Mouse (Mus musculus): Measurements from ENCODE around the gene Ppfibp1.
"Not testable (repeated sequence)": the region's sequence is repeated elsewhere in the genome, so short reads cannot be mapped to it uniquely, and the experiment has no call there.

The Ppfibp1 gene

DNA sequence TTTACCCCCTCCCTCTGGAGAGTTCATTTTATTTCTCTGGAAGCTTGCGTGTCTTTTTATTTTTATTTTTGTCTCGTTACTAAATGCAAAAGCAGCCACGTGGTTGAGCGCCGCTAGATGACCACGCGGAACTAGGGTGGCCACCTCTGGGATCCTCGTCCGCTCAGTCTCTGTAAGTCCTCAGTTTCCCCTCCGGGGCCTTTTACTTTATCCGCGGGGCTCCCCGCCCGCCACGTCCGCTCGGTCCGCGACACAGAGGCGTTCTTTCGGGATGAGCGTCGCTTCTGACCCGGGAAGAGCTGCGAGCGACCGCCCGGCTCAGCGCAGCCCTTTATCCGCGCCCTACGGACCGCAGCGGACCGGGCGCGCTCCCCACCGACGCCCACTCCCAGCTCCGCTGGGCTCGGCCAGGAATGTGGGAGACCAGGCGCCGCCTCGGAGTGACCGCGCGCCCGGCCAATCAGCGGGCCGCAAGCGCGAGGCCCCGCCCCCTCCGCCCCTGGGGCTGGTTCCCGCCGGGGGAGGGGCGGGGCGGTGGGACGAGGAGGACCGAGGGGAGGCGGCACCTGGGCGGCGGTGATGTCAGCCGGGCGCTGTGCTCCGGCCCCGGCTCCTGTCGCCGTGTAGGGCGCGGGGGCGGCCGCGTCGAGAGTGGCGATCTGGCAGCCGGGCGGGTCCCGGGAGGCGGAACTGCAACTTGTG, at the start of gene Ppfibp1:
Ppfibp1 (plus strand) TSS at position 530 of the 702 bp plus-strand sequence.
- DNase-seq (ENCODE audit: low spot score) = peak; percentile 82

DNA sequence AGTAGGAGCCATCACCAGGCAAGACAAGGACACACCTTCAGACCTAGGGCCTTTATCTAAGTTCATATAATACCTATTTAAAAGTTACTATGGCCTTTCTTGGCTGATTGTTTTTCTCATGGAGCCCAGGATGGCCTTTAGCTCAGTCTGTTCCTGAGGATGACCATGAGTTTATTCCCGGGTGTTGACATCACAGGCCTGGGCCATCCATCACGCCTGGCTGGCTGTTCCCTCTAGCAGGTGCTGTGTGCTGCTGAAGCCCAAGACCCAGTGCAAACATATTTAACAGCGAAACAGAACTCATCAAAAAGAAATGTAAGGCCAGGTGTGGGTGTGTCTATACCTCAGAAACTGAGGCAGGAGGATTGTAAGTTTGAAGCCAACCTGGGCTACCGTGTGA, 49.4 kb upstream of the Ppfibp1 start:
- DNase-seq (ENCODE audit: low spot score) = no peak

DNA sequence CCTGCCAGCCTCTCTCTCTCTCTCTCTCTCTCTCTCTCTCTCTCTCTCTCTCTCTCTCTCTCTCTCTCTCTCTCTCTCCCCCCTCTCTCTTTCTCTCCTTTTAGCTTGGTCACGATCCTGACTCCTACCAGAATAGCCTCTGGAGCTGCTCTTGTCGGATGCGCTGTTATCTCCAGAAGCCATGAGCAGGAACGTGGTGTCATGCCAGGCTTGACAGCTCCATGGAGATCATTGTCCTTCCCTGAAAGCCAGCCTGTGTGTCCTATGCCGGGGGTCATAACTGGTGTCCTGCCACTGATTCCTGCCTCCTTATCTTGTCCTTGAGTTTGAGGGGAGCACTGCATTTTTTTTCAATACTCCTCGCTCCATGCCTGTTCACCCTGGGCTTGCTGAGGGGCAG, 43.4 kb upstream of the Ppfibp1 start:
- DNase-seq (ENCODE audit: low spot score) = no peak

DNA sequence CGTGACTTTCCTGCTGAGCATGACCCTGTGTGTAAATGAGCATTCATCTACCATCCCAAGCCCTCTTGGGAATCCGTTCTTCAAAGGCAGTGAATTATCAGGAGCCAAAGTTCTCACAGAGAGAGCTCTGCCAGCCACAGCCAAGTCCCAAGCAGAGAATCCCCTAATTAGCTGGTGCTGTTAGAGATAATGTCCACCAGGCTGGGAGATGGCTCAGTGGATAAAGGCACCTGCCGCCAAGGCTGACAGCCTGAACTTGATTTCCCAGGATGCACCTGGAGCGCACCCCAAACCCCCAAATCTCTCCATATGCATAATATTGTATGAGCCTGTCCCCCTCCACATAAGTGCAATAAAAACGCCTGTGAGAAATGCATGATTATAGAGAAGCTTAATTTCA, 42.9 kb upstream of the Ppfibp1 start:
- no peak for DNase-seq (ENCODE audit: low spot score)

DNA sequence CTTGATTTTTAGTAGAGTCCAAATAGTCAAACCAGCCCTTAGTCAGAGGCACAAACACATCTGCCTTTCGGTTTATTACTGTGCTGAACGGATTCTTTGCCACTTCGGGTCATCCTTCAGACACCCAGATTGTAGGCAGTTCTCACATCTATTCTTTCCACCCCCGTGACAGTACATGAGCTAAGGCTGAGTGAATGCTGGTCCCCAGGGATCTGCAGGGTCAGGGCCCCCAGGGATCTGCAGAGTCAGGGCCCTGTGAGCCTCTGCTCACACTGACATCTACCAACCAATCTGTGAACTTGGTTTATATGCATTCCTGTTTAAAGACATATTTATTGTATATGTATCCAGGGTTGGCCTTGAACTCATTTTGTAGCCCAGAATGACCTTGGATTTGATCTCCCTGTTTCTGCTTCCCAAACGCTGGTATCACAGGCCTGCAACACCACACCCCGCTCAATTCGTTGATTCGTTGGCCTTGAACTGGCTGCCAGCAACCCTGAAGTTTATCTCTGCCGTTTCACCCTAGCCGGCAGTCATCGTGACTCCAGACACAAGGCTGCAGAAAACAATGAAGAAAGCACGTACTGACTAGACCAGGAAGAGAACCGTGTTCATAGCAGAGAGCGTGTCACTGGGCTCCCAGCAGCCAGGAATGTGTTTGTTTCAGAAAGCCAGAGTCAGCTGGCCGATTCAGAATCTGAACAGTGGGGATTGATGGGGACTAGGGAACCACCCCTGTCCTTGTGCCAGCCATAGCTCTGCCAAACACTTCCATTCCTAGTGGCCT, 42.1 kb upstream of the Ppfibp1 start:
- no peak for DNase-seq (ENCODE audit: low spot score)

DNA sequence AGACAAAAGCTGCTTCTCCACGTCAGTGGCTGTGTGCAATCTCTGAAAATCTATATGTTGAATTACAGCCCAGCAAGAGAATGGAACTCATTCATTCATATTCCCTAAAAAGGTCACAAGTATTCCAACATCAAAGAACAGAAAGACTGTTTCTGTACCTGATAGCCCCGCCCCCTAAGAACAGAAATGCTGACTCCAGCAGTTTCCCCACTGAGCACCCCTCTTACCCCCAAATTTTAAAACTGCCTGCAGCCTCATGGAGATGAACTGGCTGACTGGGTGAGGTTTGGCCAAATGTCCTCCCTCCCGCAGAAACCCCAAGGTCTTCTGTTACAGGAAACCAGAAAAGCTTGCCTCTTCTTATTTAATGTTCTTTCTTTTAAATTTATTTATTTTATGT, 40.9 kb upstream of the Ppfibp1 start:
- no peak for DNase-seq (ENCODE audit: low spot score)

DNA sequence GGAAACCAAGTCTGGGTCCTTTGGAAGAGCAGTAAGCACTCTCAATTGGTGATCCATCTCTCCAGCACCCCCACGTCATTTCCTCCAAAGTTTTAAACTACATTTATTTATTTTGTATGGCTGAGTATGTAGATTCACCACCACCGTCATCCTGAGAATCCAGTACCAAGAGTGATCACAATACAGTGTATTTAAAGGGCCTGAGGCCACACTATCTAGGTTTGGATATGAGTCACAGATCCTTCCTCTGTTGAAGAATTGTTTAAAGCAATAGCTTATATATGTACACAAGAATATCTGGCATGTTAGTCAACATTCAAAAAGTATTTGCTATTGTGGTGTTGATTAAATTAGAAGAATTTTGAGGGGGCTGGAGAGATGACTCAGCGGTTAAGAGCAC, 40.0 kb upstream of the Ppfibp1 start:
- DNase-seq (ENCODE audit: low spot score) = no peak

DNA sequence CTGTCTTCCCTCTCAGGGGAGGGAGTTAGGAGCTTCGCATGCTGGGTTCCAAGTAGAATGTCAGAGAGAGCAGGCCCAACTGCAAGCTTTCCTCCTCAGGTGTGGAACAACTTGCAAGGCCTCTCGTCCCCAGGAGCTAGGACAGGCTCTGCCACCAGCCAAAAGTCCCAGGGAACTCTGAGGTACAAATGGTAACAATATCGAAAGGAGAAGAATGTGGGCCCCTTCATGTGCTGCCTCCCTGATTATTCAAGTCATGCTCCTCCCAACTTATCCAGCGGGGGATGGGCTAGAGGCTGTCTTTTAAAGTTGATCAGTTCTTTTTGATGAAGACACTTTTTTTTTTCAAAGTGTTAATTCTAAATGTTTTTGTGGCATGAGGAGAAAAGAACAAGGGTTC, 38.2 kb upstream of the Ppfibp1 start, which contains the start of gene Smco2:
Smco2 (plus strand) TSS at position 55 of the 400 bp plus-strand sequence.
- DNase-seq (ENCODE audit: low spot score) = no peak

DNA sequence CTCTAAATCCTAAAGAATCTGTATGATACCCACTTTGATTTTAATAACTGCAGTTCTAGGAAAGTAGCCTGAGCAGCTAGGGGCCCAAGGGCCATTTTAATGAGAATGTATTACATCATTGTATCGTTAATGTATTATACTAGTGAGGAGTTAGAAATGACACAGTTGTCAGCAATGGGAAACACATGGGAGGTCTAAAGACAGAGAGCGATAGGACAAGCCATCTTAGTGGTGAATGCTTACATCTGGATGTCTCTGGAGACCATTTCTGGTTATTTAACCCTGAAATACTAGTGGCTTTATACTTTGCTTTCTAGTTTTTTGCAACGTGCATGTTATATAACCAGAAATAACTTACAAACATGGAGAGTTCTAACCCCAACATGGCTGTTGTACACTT, 36.4 kb upstream of the Ppfibp1 start:
- no peak for DNase-seq (ENCODE audit: low spot score)

DNA sequence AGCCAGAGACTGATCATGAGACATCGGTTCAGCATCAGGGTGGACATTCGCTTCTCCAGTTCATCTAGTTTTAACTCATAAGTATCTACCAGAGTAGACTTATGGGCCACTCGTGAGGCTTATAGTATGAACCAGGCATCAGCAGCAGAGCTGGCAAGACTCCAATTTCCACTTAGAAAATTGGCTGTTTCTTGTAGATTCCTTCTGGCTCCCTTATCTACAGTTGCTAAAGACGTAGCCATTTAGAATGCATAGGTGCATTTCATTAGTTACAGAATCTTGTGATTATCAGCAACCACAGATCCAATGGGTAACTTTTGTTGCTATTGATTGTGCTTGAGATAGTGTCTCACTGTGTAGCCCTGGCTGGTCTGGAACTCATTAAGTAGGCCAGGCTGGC, 35.5 kb upstream of the Ppfibp1 start:
- DNase-seq (ENCODE audit: low spot score) = no peak

DNA sequence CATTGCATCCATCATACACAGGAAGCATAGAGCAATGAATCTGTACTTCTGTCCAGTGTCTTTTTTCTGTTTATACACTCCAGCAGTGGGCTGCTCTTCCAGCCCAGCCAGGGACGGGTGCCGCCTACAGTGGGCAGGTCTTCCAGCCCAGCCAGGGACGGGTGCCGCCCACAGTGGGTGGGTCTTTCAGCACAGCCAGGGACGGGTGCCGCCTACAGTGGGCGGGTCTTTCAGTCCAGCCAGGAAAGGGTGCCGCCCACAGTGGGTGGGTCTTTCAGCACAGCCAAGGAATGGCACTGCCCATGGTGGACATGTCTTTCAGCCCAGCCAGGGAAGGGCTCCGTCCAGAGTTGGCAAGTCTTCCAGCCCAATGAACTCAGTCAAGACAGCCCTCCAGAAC, 33.1 kb upstream of the Ppfibp1 start:
- no peak for DNase-seq (ENCODE audit: low spot score)

DNA sequence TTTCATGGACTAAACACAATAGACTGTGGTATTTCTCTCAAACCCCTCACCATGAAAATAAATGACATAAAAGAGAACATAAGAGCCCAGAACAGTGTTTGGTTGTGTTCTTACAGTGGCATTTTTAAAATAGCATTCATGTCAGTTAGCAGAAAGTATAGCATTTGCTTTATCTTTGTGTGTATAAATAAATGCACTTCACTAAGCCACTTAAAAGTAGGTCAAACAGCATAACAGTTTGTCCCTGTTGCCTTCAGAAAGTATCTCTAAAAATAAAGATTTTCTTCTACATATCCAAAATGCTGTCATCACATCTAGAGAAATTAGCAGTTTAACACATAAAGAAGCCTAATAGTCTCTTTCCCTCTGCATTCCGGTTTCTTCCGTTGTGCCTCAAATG, 30.9 kb upstream of the Ppfibp1 start:
- no peak for DNase-seq (ENCODE audit: low spot score)

DNA sequence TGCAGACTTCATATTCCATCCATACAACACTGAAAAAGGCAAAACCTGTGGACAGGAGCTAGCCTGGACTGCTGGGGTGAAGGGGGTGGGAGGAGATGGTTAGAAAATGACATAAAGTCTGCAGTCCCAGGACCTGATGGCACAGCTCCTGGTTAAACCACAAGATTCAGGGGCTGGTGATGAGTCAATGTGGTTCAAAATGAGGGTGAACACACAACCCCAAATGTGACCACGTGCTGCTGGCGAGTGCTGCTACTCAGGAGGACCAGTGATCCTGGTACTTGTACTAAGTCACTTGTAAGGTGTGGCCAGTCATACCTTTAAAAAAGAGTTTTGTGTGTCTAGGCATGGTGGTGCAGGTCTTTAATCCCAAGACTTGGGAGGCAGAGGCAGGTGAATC, 25.1 kb upstream of the Ppfibp1 start:
- DNase-seq (ENCODE audit: low spot score) = no peak

DNA sequence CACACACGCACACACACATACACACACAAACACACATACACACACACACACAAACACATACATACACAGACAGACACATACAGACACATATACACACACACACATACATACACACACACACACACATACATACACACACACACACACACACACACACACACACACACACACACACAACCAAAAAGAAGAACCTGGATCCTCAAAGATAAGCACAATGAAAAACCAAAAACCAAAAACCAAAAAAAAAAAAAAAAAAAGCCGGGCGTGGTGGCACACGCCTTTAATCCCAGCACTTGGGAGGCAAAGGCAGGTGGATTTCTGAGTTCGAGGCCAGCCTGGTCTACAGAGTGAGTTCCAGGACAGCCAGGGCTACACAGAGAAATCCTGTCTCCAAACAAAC, 23.9 kb upstream of the Ppfibp1 start:
- not testable (repeated sequence) for DNase-seq (ENCODE audit: low spot score)

DNA sequence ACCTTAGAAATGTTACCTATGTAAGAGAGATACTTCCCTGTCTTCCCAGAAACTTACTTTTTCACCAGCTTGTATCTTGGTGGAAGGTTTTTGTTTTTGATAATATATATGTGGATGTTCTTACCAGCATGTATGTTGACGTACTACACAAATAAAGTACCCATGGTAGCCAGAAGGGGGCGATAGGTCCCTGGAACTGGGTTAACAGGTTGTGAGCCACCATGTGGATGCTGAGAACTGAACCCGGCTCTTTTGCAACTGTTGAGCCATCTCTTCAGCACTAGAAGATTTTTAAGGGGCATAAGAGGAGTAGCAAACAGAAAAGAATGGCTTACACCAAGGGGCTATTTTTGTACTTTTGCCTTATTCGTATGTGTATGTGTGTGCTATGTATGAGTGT, 22.6 kb upstream of the Ppfibp1 start:
- DNase-seq (ENCODE audit: low spot score) = no peak

DNA sequence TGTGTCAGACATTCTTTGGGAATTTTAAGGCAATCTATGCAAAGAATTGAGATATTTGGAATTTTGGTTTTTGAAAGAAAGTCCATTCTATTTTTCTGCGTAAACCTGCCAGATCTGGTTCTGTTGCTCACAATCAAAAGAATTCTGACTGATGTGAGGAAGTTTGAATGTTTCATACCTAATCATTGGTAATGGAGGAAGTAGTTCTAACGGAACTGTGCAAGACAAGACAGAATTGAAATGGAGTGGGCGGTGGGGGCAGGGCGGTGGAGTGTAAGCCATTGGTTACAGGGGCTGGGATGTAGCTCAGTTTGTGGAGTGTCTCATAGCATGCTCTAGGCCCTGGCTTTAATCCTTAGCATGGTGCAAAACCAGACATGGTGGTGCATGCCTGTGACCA, 16.3 kb upstream of the Ppfibp1 start:
- no peak for DNase-seq (ENCODE audit: low spot score)

DNA sequence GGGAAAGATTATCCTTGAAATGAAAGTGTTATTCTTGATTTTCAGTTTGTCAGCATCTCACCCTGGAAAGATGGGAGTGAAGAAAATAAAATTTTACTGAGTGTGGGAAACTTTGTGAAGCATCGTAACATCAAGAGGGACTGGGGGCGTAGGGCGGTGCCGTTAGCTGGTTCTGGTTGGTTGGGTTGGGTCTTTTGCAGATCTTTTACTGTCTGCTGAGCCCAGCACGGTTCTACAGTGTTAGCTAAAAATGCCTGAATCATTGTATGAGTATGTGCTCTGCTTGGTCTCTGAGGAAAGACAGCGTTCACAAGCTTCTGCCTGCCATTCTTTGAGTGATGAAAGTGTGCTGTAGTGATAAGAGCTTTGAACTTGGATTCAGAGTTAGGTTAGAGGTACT, 13.9 kb upstream of the Ppfibp1 start:
- no peak for DNase-seq (ENCODE audit: low spot score)

DNA sequence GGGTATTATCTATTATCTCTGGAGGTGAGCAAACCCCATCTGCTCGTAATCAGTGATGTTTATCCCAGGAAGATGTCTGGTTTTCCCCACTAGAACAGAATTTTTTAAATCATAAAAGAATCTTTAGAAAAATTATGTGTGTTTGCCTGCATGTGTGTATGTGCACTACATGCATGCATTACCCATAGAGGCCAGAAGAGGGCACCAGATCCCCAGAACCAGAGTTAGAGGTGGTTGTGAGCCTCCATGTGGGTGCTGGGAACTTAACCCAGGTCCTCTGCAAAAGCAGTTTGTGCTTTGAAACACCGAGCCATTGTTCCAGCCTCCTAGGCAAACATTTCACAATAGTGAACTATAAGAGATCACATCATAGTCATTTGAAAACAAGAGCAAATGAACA, 11.5 kb upstream of the Ppfibp1 start:
- no peak for DNase-seq (ENCODE audit: low spot score)

DNA sequence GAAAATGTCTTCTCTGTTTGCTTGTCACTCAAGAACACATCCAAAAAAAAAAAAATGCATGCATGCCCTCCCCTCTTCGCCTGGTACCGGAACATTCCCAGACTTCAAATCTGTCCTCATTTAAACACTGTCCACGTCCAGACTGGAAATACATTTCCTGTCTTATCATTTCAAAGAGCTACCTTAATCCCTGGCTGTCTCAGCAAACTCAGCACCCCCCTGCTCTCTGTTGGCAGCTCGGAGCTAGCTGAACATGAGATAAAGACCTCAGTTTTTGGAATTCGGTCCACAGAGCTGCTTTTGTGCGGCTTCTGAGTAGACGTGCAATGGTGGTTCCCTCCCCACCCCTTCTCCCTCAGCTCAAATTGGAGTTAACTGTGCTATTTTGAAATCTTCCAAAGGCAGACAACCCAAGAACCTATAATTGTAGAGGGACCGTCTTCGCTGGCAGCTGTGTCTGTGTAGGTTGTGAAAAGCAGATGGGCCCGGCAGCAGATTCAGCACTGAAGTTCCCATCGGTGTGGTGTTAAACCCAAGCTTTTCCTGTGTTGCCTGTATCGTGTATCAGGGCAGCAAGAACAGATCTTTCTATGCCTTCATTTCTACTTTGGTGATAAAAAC, 10.8 kb upstream of the Ppfibp1 start:
- DNase-seq (ENCODE audit: low spot score) = no peak

DNA sequence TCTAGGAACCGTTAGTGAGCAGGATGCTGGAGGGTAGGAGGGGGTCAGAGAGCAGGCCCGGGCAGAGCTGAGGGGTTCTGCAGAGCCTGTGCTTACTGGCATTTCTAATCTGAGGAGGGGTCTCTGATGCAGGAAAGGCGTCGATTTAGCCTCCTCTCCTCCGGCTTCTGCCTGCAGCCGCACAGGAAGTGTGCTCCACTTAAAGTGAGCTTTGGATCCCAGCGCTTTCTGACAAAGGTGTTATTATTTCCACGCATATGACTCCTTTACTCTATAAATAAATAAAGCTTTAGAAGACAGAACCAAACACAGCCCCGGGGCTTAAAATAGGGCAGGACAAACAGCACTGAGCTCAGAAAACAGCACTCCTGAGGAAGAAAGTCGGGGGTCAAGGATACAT, 9.4 kb upstream of the Ppfibp1 start:
- DNase-seq (ENCODE audit: low spot score) = no peak

DNA sequence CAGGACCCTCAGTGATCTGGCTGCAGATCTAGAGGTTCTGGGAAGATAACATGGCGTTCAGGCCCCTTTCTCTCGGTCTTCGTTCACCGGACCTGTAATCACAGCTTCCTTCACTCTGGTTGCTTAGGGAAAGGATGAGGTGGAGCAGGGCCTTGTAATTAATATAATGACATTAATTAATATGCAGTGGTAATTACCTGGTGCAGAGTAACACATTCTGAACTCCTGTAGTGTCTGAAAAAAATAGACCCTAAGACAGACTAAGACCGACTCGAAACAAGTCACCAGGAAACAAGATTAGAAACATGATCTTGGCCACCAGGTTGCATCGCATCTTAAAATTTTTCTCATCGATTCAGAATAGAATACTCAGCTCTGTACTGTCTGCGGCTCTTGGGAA, 8.4 kb upstream of the Ppfibp1 start:
- no peak for DNase-seq (ENCODE audit: low spot score)

DNA sequence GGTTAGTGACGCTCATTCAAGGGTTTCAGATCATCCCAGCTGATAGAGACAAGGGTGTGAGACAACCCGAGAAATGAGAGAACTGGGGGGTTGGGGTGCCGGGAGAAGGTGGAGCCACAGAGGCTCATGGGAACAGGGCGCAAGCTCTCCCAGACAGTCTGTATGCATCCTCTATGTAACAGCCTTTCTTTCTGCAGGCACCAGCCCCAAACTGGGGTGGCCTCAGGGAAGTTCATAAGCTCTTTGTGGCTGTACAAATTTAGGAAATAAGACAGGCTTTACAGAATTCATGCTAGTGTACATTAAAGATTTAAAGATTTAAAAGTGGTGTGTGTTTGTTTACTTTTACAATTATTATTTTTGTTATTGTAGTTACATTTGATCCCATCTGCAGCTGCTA, 8.0 kb upstream of the Ppfibp1 start:
- DNase-seq (ENCODE audit: low spot score) = no peak
